Mouse (Mus musculus) urinary bladder, adult 2 months (tissue): ENCODE data around the gene Phrf1. TPM values are rescaled to one million over a fixed set of nuclear protein-coding genes. Genes with fewer than 3 reads are reported as not detected.

Source experiments
- DNase-seq: peaks from one replicate; pipeline ENCODE4 v3.0.0; 2022; ENCODE audit warnings: low spot score
- polyA plus RNA-seq: library from polyadenylated mRNA; depleted of rRNA; stranded (reverse); fragments of >200 nt; gene quantifications from 2 replicates; pipeline ENCODE4 v1.2.3, GENCODE M21; 2012; rRNA removed

Gene Phrf1
- 16.4 and 30.4 TPM in 2 replicates for polyA plus RNA-seq

- peak; percentile 92 for DNase-seq
These were observed at the start of gene Phrf1 for GRCm38 (mm10) chr7:141228279-141229067. Phrf1 (plus strand) TSS chr7:141228784.

GRCm38 (mm10) chr7:141188194-141188593, 40.4 kb upstream of the Phrf1 start:
- DNase-seq: no peak

GRCm38 (mm10) chr7:141188733-141189132, 39.9 kb upstream of the Phrf1 start:
- no peak for DNase-seq

- DNase-seq: no peak
These were observed 38.4 kb upstream of the Phrf1 start for GRCm38 (mm10) chr7:141190220-141190619.

- DNase-seq: no peak
These were observed 37.5 kb upstream of the Phrf1 start for GRCm38 (mm10) chr7:141191036-141191435.

GRCm38 (mm10) chr7:141191796-141192685, 36.5 kb upstream of the Phrf1 start:
- no peak for DNase-seq

GRCm38 (mm10) chr7:141192776-141193347, 35.7 kb upstream of the Phrf1 start:
- DNase-seq: no peak

GRCm38 (mm10) chr7:141193348-141193856, 35.2 kb upstream of the Phrf1 start:
- peak; percentile 83 for DNase-seq

- peak; percentile 98 for DNase-seq
These were observed 34.6 kb upstream of the Phrf1 start, which contains the start of the genes Hras and Lrrc56 for GRCm38 (mm10) chr7:141193948-141194347. Hras (minus strand) TSS chr7:141194005. Lrrc56 (plus strand) TSS chr7:141194157.

- no peak for DNase-seq
These were observed 34.2 kb upstream of the Phrf1 start for GRCm38 (mm10) chr7:141194409-141194808.

- DNase-seq: peak; percentile 72
These were observed 33.8 kb upstream of the Phrf1 start for GRCm38 (mm10) chr7:141194830-141195229.

- no peak for DNase-seq
These were observed 32.8 kb upstream of the Phrf1 start for GRCm38 (mm10) chr7:141195754-141196153.

- DNase-seq: no peak
These were observed 31.8 kb upstream of the Phrf1 start for GRCm38 (mm10) chr7:141196619-141197282.

GRCm38 (mm10) chr7:141198121-141198520, 30.5 kb upstream of the Phrf1 start:
- DNase-seq: no peak

- DNase-seq: no peak
These were observed 24.0 kb upstream of the Phrf1 start for GRCm38 (mm10) chr7:141204546-141204945.

- DNase-seq: no peak
These were observed 23.1 kb upstream of the Phrf1 start for GRCm38 (mm10) chr7:141205504-141205903.

- no peak for DNase-seq
These were observed 22.2 kb upstream of the Phrf1 start for GRCm38 (mm10) chr7:141206182-141206937.

- DNase-seq: no peak
These were observed 19.1 kb upstream of the Phrf1 start for GRCm38 (mm10) chr7:141209526-141209925.

GRCm38 (mm10) chr7:141210137-141210536, 18.4 kb upstream of the Phrf1 start:
- DNase-seq: no peak

- no peak for DNase-seq
These were observed 17.9 kb upstream of the Phrf1 start for GRCm38 (mm10) chr7:141210606-141211131.
